Mouse (Mus musculus) ES-Bruce4 (cell line): ENCODE measurements around the gene Padi3. TPM values are rescaled to one million over a fixed set of nuclear protein-coding genes. Genes with fewer than 3 reads are reported as not detected.

ENCODE experiments used
- H3K27ac ChIP-seq: 2 replicates; pipeline ENCODE4 v1.5.1; 2012; ENCODE audit warnings: low read length, inconsistent platforms; ENCODE audit not compliant: insufficient read depth
- H3K27me3 ChIP-seq: 2 replicates; pipeline ENCODE4 v1.6.1; 2012; ENCODE audit warnings: mild to moderate bottlenecking, low read length, inconsistent platforms; ENCODE audit not compliant: control insufficient read depth, poor library complexity, insufficient read depth, severe bottlenecking
- H3K36me3 ChIP-seq: 2 replicates; pipeline ENCODE4 v1.6.1; 2012; ENCODE audit warnings: inconsistent platforms, mild to moderate bottlenecking, low read length, moderate library complexity; ENCODE audit not compliant: control insufficient read depth, poor library complexity, insufficient read depth, severe bottlenecking
- H3K4me1 ChIP-seq: one replicate; pipeline ENCODE4 v1.8.1; 2011; ENCODE audit warnings: low read length; ENCODE audit not compliant: control insufficient read depth, insufficient read depth
- H3K4me3 ChIP-seq: 2 replicates; pipeline ENCODE4 v1.5.1; 2011; ENCODE audit warnings: low read depth, mild to moderate bottlenecking, low read length
- H3K9ac ChIP-seq: 2 replicates; pipeline ENCODE4 v1.6.1; 2012; ENCODE audit warnings: low read depth, mild to moderate bottlenecking, inconsistent platforms; ENCODE audit not compliant: poor library complexity, severe bottlenecking
- H3K9me3 ChIP-seq: replicated peaks from 2 replicates; pipeline ENCODE4 v1.6.1; 2012; ENCODE audit warnings: mild to moderate bottlenecking, low read length, inconsistent platforms; ENCODE audit not compliant: control insufficient read depth, poor library complexity, insufficient read depth, severe bottlenecking
- CTCF ChIP-seq: IDR thresholded peaks from one replicate; pipeline ENCODE4 v1.8.1; 2011; ENCODE audit warnings: low read depth, low read length
- EP300 ChIP-seq: IDR thresholded peaks from 2 replicates; pipeline ENCODE4 v1.6.1; 2011; ENCODE audit warnings: low read depth, low read length; ENCODE audit not compliant: insufficient read depth
- POLR2A ChIP-seq: IDR thresholded peaks from one replicate; pipeline ENCODE4 v1.8.1; 2011; ENCODE audit warnings: low read length; ENCODE audit not compliant: insufficient read depth
- polyA plus RNA-seq: library from polyadenylated mRNA; stranded (reverse); fragments of >200 nt; gene quantifications from 2 replicates; pipeline ENCODE4 v1.2.4, GENCODE M21; 2011; ENCODE audit warnings: low read depth; ENCODE audit not compliant: missing spikeins, insufficient read depth, insufficient read length

The Padi3 gene
- polyA plus RNA-seq, 1 experiment: 2.8 TPM

- no peaks in the 10 kb centered on the region for H3K36me3 ChIP-seq
- no peaks in the 10 kb centered on the region for H3K27me3 ChIP-seq
- H3K4me3 ChIP-seq: no peak overlapping the region
- H3K9me3 ChIP-seq: no peaks in the 10 kb centered on the region
- H3K9ac ChIP-seq: no peak overlapping the region
- H3K4me1 ChIP-seq: no peaks in the 10 kb centered on the region
- TF ChIP-seq POLR2A (no peak), CTCF (no peak), EP300 (no peak)
- no peak overlapping the region for H3K27ac ChIP-seq
Measured at GRCm38 (mm10) chr4:140804601-140805000, 5.8 kb downstream of the Padi3 start.

- no peaks in the 10 kb centered on the region for H3K27me3 ChIP-seq
- H3K9me3 ChIP-seq: no peaks in the 10 kb centered on the region
- H3K36me3 ChIP-seq: no peaks in the 10 kb centered on the region
- no peak overlapping the region for H3K27ac ChIP-seq
- no peak for TF ChIP-seq EP300
- TF ChIP-seq CTCF: no peak
- TF ChIP-seq POLR2A: no peak
- H3K4me3 ChIP-seq: no peak overlapping the region
- no peaks in the 10 kb centered on the region for H3K4me1 ChIP-seq
- H3K9ac ChIP-seq: no peak overlapping the region
Measured at GRCm38 (mm10) chr4:140801364-140801763, 9.1 kb downstream of the Padi3 start.

- Histone ChIP-seq H3K9ac (no peak overlapping the region), H3K27me3 (no peaks in the 10 kb centered on the region), H3K4me1 (no peaks in the 10 kb centered on the region), H3K36me3 (no peaks in the 10 kb centered on the region), H3K9me3 (no peaks in the 10 kb centered on the region), H3K27ac (no peak overlapping the region), H3K4me3 (no peak overlapping the region)
- no peak for TF ChIP-seq EP300
- no peak for TF ChIP-seq POLR2A
- TF ChIP-seq CTCF: no peak
Measured at GRCm38 (mm10) chr4:140796786-140797185, 13.7 kb downstream of the Padi3 start.

GRCm38 (mm10) chr4:140794678-140795077, 15.8 kb downstream of the Padi3 start:
- no peaks in the 10 kb centered on the region for H3K27me3 ChIP-seq
- H3K9ac ChIP-seq: no peak overlapping the region
- no peaks in the 10 kb centered on the region for H3K9me3 ChIP-seq
- no peak for TF ChIP-seq EP300
- no peak for TF ChIP-seq POLR2A
- TF ChIP-seq CTCF: no peak
- no peak overlapping the region for H3K4me3 ChIP-seq
- H3K36me3 ChIP-seq: no peaks in the 10 kb centered on the region
- no peaks in the 10 kb centered on the region for H3K4me1 ChIP-seq
- H3K27ac ChIP-seq: no peak overlapping the region

GRCm38 (mm10) chr4:140793795-140794194, 16.7 kb downstream of the Padi3 start:
- TF ChIP-seq POLR2A: no peak
- peak; percentile 59 for TF ChIP-seq CTCF
- no peak for TF ChIP-seq EP300
- Histone ChIP-seq H3K4me1 (no peaks in the 10 kb centered on the region), H3K36me3 (no peaks in the 10 kb centered on the region), H3K4me3 (no peak overlapping the region), H3K9me3 (no peaks in the 10 kb centered on the region), H3K27ac (no peak overlapping the region), H3K27me3 (no peaks in the 10 kb centered on the region), H3K9ac (no peak overlapping the region)

- H3K9ac ChIP-seq: no peak overlapping the region
- no peaks in the 10 kb centered on the region for H3K4me1 ChIP-seq
- no peaks in the 10 kb centered on the region for H3K27me3 ChIP-seq
- no peak overlapping the region for H3K4me3 ChIP-seq
- TF ChIP-seq POLR2A (no peak), CTCF (no peak), EP300 (no peak)
- no peak overlapping the region for H3K27ac ChIP-seq
- no peaks in the 10 kb centered on the region for H3K9me3 ChIP-seq
- no peaks in the 10 kb centered on the region for H3K36me3 ChIP-seq
Measured at GRCm38 (mm10) chr4:140792584-140792983, 17.9 kb downstream of the Padi3 start.
